Mouse (Mus musculus): ENCODE measurements around the gene Ncapd2. TPM values are rescaled to one million over a fixed set of nuclear protein-coding genes. Genes with fewer than 3 reads are reported as not detected.
A peak's percentile ranks its signal among the peaks of the same experiment; 100 is the strongest.
"Not testable (repeated sequence)": the region's sequence is repeated elsewhere in the genome, so short reads cannot be mapped to it uniquely, and the experiment has no call there.

Ncapd2 gene
- polyA plus RNA-seq, 1 experiment from 2014 or later = 67.6 TPM

GRCm38 (mm10) chr6:125164672-125165327 lies 26.7 kb downstream of the Ncapd2 start:
- Histone ChIP-seq H3K36me3 (ENCODE audit: control insufficient read depth, insufficient read depth, low read length) (peaks cover 63% of the 10 kb centered on the region), H3K9ac (ENCODE audit: low read length) (peak overlapping the region; percentile 97), H3K9me3 (replicated peaks; ENCODE audit: control insufficient read depth, low read length) (no peaks in the 10 kb centered on the region), H3K4me3 (ENCODE audit: low read depth, low read length) (peak overlapping the region; percentile 99), H3K27me3 (replicated peaks; ENCODE audit: control insufficient read depth, insufficient read depth, low read length) (no peaks in the 10 kb centered on the region), H3K4me1 (ENCODE audit: control insufficient read depth, insufficient read depth, low read length) (peaks cover 29% of the 10 kb centered on the region), H3K27ac (ENCODE audit: low read depth, low read length) (peak overlapping the region; percentile 91), H3K4me2 (ENCODE audit: low read length) (peak overlapping the region; percentile 96)
- DNase-seq (ENCODE audit: low spot score) (peak; percentile 80), ATAC-seq (peak; percentile 42)
- under 1% methylated on average over 39 of the region's 39 CpGs for WGBS

GRCm38 (mm10) chr6:125163801-125164657 lies 27.5 kb downstream of the Ncapd2 start:
- no peak for ATAC-seq
- H3K9me3 ChIP-seq (replicated peaks; ENCODE audit: control insufficient read depth, low read length) = no peaks in the 10 kb centered on the region
- H3K9ac ChIP-seq (ENCODE audit: low read length) = peak overlapping the region; percentile 97
- no peak for DNase-seq (ENCODE audit: low spot score)
- H3K4me1 ChIP-seq (ENCODE audit: control insufficient read depth, insufficient read depth, low read length) = peaks cover 29% of the 10 kb centered on the region
- H3K27me3 ChIP-seq (replicated peaks; ENCODE audit: control insufficient read depth, insufficient read depth, low read length) = no peaks in the 10 kb centered on the region
- H3K27ac ChIP-seq (ENCODE audit: low read depth, low read length) = peak overlapping the region; percentile 91
- H3K36me3 ChIP-seq (ENCODE audit: control insufficient read depth, insufficient read depth, low read length) = peaks cover 63% of the 10 kb centered on the region
- H3K4me2 ChIP-seq (ENCODE audit: low read length) = peak overlapping the region; percentile 96
- 4% methylated on average over 20 of the region's 20 CpGs for WGBS
- peak overlapping the region; percentile 99 for H3K4me3 ChIP-seq (ENCODE audit: low read depth, low read length)

GRCm38 (mm10) chr6:125162615-125163305 lies 28.7 kb downstream of the Ncapd2 start:
- H3K9ac ChIP-seq (ENCODE audit: low read length); DNase-seq (ENCODE audit: low spot score); H3K4me3 ChIP-seq (ENCODE audit: low read depth, low read length); H3K27me3 ChIP-seq (replicated peaks; ENCODE audit: control insufficient read depth, insufficient read depth, low read length); H3K4me2 ChIP-seq (ENCODE audit: low read length); H3K27ac ChIP-seq (ENCODE audit: low read depth, low read length); H3K9me3 ChIP-seq (replicated peaks; ENCODE audit: control insufficient read depth, low read length); ATAC-seq: not testable (repeated sequence)
- 75% methylated on average over 8 of the region's 16 CpGs for WGBS
- peaks cover 29% of the 10 kb centered on the region for H3K4me1 ChIP-seq (ENCODE audit: control insufficient read depth, insufficient read depth, low read length)
- peaks cover 57% of the 10 kb centered on the region for H3K36me3 ChIP-seq (ENCODE audit: control insufficient read depth, insufficient read depth, low read length)

GRCm38 (mm10) chr6:125161971-125162370 lies 29.5 kb downstream of the Ncapd2 start:
- H3K4me2 ChIP-seq (ENCODE audit: low read length); H3K27me3 ChIP-seq (replicated peaks; ENCODE audit: control insufficient read depth, insufficient read depth, low read length); H3K4me3 ChIP-seq (ENCODE audit: low read depth, low read length); ATAC-seq; H3K27ac ChIP-seq (ENCODE audit: low read depth, low read length); H3K9ac ChIP-seq (ENCODE audit: low read length); H3K9me3 ChIP-seq (replicated peaks; ENCODE audit: control insufficient read depth, low read length): not testable (repeated sequence)
- Histone ChIP-seq H3K36me3 (ENCODE audit: control insufficient read depth, insufficient read depth, low read length) (peaks cover 52% of the 10 kb centered on the region), H3K4me1 (ENCODE audit: control insufficient read depth, insufficient read depth, low read length) (peaks cover 21% of the 10 kb centered on the region)
- DNase-seq (ENCODE audit: low spot score) = peak; percentile 82
- WGBS = 4% methylated on average over 3 of the region's 5 CpGs

GRCm38 (mm10) chr6:125160854-125161760 lies 30.4 kb downstream of the Ncapd2 start:
- Histone ChIP-seq H3K4me3 (ENCODE audit: low read depth, low read length) (no peak overlapping the region), H3K4me1 (ENCODE audit: control insufficient read depth, insufficient read depth, low read length) (peaks cover 15% of the 10 kb centered on the region), H3K9me3 (replicated peaks; ENCODE audit: control insufficient read depth, low read length) (no peaks in the 10 kb centered on the region), H3K27ac (ENCODE audit: low read depth, low read length) (peak overlapping the region; percentile 27; the same call in 1 of the 2 replicates), H3K4me2 (ENCODE audit: low read length) (0 out of 2 replicates have a peak overlapping the region, but pooled peaks have one; percentile 9), H3K36me3 (ENCODE audit: control insufficient read depth, insufficient read depth, low read length) (peaks cover 52% of the 10 kb centered on the region), H3K27me3 (replicated peaks; ENCODE audit: control insufficient read depth, insufficient read depth, low read length) (no peaks in the 10 kb centered on the region), H3K9ac (ENCODE audit: low read length) (no peak overlapping the region; the same call in none of the 2 replicates)
- WGBS = 12% methylated on average over 22 of the region's 22 CpGs
- no peak for ATAC-seq
- DNase-seq (ENCODE audit: low spot score) = peak; percentile 38

- DNase-seq (ENCODE audit: low spot score) = no peak
- Histone ChIP-seq H3K9me3 (replicated peaks; ENCODE audit: control insufficient read depth, low read length) (no peaks in the 10 kb centered on the region), H3K4me1 (ENCODE audit: control insufficient read depth, insufficient read depth, low read length) (peaks cover 12% of the 10 kb centered on the region), H3K27me3 (replicated peaks; ENCODE audit: control insufficient read depth, insufficient read depth, low read length) (no peaks in the 10 kb centered on the region), H3K4me3 (ENCODE audit: low read depth, low read length) (no peak overlapping the region), H3K9ac (ENCODE audit: low read length) (no peak overlapping the region; the same call in 1 of the 2 replicates), H3K4me2 (ENCODE audit: low read length) (no peak overlapping the region), H3K36me3 (ENCODE audit: control insufficient read depth, insufficient read depth, low read length) (peaks cover 57% of the 10 kb centered on the region), H3K27ac (ENCODE audit: low read depth, low read length) (peak overlapping the region; percentile 27; the same call in 1 of the 2 replicates)
- 45% methylated on average over 10 of the region's 10 CpGs for WGBS
- no peak for ATAC-seq
These were observed 31.0 kb downstream of the Ncapd2 start for GRCm38 (mm10) chr6:125160558-125160853.

- H3K4me3 ChIP-seq (ENCODE audit: low read depth, low read length) = no peak overlapping the region
- H3K27ac ChIP-seq (ENCODE audit: low read depth, low read length) = no peak overlapping the region
- 77% methylated on average over 7 of the region's 7 CpGs for WGBS
- H3K9me3 ChIP-seq (replicated peaks; ENCODE audit: control insufficient read depth, low read length) = no peaks in the 10 kb centered on the region
- peaks cover 62% of the 10 kb centered on the region for H3K36me3 ChIP-seq (ENCODE audit: control insufficient read depth, insufficient read depth, low read length)
- DNase-seq (ENCODE audit: low spot score) (no peak), ATAC-seq (no peak)
- H3K4me1 ChIP-seq (ENCODE audit: control insufficient read depth, insufficient read depth, low read length) = peaks cover 12% of the 10 kb centered on the region
- H3K27me3 ChIP-seq (replicated peaks; ENCODE audit: control insufficient read depth, insufficient read depth, low read length) = no peaks in the 10 kb centered on the region
- H3K9ac ChIP-seq (ENCODE audit: low read length) = no peak overlapping the region; the same call in 1 of the 2 replicates
- H3K4me2 ChIP-seq (ENCODE audit: low read length) = no peak overlapping the region
These were observed 31.5 kb downstream of the Ncapd2 start for GRCm38 (mm10) chr6:125159773-125160557.

All from forebrain, embryonic 14.5 days (tissue).